Mouse (Mus musculus) E14TG2a.4 (cell line): Measurements from ENCODE around the gene Fam122a.

Experiments
- CTCF ChIP-seq: conservative IDR thresholded peaks from 2 replicates; pipeline ENCODE4 v1.5.1; 2014; ENCODE audit warnings: low read length
- NANOG ChIP-seq: IDR thresholded peaks from 2 replicates; pipeline ENCODE4 v1.6.1; 2014; ENCODE audit warnings: borderline replicate concordance, low read length, mixed read lengths
- POU5F1 ChIP-seq: IDR thresholded peaks from 2 replicates; pipeline ENCODE4 v1.6.1; 2014; ENCODE audit warnings: low read length, borderline replicate concordance

- TF ChIP-seq CTCF (no peak), POU5F1 (no peak), NANOG (no peak)
Observed at GRCm38 (mm10) chr19:24452441-24452898, 24.7 kb downstream of the Fam122a start.
